Mouse (Mus musculus): ENCODE data around the gene Rnpepl1. TPM values are rescaled to one million over a fixed set of nuclear protein-coding genes. Genes with fewer than 3 reads are reported as not detected.
A peak's percentile ranks its signal among the peaks of the same experiment; 100 is the strongest.

The Rnpepl1 gene
- polyA plus RNA-seq, 1 experiment from 2014 or later: 33.9 TPM

DNA sequence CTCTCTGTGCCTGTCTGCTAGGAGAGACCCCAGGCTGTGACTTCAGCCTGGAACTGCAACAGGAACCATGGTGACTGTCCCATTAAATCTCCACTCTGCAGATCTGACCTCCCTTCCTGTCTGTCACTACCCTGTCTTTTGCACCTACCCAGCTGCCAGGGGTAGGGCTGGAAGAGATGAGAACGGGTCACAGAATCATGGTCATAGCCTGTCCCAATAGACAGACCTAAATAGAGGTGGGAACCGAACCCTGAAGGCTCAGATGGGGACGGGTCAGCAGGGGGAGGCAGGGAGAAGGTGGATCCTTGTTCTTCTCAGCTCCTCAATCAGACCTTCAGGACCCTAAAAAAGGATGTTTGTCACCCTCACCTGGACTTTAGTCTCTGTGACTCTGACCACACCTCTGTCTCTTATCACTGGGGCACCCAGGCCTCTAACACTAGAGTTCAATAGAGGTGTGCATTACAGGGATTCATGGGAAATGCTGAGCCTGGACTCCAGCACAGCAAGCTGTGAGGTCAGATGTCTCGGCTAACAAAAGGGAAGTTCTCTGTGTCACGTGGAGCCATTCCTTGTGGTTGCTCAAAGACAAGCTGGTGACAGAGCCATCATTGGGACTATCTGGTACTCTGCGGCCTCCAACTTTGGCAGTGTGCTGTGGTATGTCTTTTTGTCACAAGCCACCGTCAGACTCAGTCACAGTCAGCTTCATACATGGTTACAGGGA lies 10.1 kb downstream of the Rnpepl1 start:
- no peak overlapping the region for H3K4me3 ChIP-seq (ENCODE audit: low read depth, low read length)
- no peaks in the 10 kb centered on the region for H3K4me1 ChIP-seq (ENCODE audit: control insufficient read depth, insufficient read depth, low read length)
- peaks cover 56% of the 10 kb centered on the region for H3K36me3 ChIP-seq (ENCODE audit: control insufficient read depth, insufficient read depth, low read length)
- no peak overlapping the region for H3K27ac ChIP-seq (replicated peaks; ENCODE audit: low read depth, low read length)
- no peak overlapping the region for H3K4me2 ChIP-seq (ENCODE audit: low read depth, low read length)
- H3K27me3 ChIP-seq (replicated peaks; ENCODE audit: control insufficient read depth, insufficient read depth, low read length): no peaks in the 10 kb centered on the region
- no peak overlapping the region for H3K9ac ChIP-seq (ENCODE audit: low read depth, low read length)
- ATAC-seq (ENCODE audit: low read depth): no peak
- 84% methylated on average over 7 of the region's 7 CpGs for WGBS
- no peak for DNase-seq (ENCODE audit: low spot score)
- H3K9me3 ChIP-seq (ENCODE audit: control insufficient read depth, low read length): no peaks in the 10 kb centered on the region

DNA sequence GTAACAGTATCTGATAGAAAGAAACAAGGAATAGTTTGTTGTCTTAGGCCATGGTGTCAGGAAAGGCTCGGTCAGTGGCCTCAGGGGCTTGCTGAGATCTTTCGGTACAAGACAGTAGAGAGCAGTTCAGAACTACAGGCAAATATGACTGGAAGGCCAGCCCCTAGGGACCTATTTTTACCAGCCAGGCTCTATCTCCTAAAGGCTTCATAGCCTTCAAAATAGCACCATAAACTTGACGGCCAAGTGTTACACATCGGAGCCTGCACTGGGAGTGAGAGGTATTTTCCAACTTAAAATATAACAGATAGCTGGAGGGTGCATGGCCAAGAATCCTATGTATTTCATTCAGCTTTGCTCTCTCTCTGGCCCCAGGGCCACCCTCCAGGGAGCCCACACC lies 10.9 kb downstream of the Rnpepl1 start:
- 87% methylated on average over 4 of the region's 4 CpGs for WGBS
- ATAC-seq (ENCODE audit: low read depth): no peak

DNA sequence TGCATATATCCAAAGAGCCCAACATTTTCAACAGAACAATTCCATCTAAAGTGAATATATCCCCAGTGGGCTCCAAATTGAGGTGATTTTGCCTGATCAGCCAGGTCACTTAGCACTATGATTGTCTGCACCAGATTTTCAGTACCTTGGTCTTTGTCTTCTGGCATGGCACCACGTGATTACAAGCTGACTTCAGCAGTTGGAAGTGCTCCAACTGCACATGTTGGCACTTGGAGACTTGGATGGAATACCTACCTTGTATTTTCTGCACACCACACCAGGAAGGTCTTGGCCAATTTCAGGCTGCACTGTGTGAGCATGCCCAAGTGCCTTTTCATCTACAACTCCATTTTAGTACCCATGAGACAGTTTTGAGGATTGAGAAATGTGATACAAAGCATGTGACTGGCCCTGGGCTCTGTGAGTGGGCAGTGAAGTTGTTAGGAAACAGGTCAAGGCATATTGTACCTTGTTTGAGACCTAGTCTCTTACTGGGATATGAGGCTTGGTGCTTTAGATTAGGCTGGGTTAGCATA lies 19.7 kb downstream of the Rnpepl1 start:
- Histone ChIP-seq H3K9ac (ENCODE audit: low read depth, low read length) (no peak overlapping the region), H3K27me3 (replicated peaks; ENCODE audit: control insufficient read depth, insufficient read depth, low read length) (no peaks in the 10 kb centered on the region), H3K36me3 (ENCODE audit: control insufficient read depth, insufficient read depth, low read length) (no peaks in the 10 kb centered on the region), H3K9me3 (ENCODE audit: control insufficient read depth, low read length) (peaks cover 15% of the 10 kb centered on the region; the same call in 1 of the 2 replicates), H3K4me3 (ENCODE audit: low read depth, low read length) (no peak overlapping the region), H3K4me2 (ENCODE audit: low read depth, low read length) (no peak overlapping the region), H3K27ac (replicated peaks; ENCODE audit: low read depth, low read length) (no peak overlapping the region), H3K4me1 (ENCODE audit: control insufficient read depth, insufficient read depth, low read length) (0 out of 2 replicates have a peak, but pooled peaks cover 6% of the 10 kb centered on the region)
- DNase-seq (ENCODE audit: low spot score): no peak
- 25% methylated on average over 1 of the region's 1 CpGs for WGBS
- no peak for ATAC-seq (ENCODE audit: low read depth)

More for the DNA sequence above, 10.9 kb downstream of the Rnpepl1 start:
- no peaks in the 10 kb centered on the region for H3K27me3 ChIP-seq (replicated peaks; ENCODE audit: control insufficient read depth, insufficient read depth, low read length)
- H3K36me3 ChIP-seq (ENCODE audit: control insufficient read depth, insufficient read depth, low read length): peaks cover 48% of the 10 kb centered on the region
- no peaks in the 10 kb centered on the region for H3K9me3 ChIP-seq (ENCODE audit: control insufficient read depth, low read length)
- no peak for DNase-seq (ENCODE audit: low spot score)
- H3K4me2 ChIP-seq (ENCODE audit: low read depth, low read length): no peak overlapping the region
- no peaks in the 10 kb centered on the region for H3K4me1 ChIP-seq (ENCODE audit: control insufficient read depth, insufficient read depth, low read length)
- H3K4me3 ChIP-seq (ENCODE audit: low read depth, low read length): no peak overlapping the region
- H3K9ac ChIP-seq (ENCODE audit: low read depth, low read length): no peak overlapping the region
- no peak overlapping the region for H3K27ac ChIP-seq (replicated peaks; ENCODE audit: low read depth, low read length)

DNA sequence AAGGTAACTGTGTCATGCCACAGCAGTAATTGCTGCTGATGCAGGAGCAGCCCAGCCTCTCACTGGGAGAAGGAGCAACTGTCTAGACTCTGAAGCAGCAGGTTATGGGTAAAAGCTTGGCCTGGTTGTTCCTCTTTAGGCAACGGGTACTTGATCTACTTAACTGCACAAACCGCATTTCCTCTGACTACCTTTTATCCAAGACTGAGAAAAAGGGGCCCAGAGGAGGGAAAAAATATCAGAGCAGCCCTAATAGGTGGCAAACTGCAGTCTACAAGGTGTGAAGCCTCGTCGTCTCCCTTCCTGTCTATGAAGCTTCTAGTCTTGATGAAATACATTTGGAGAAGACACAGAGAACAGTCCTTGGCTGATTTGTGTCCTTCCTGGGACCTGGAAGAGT lies 23.0 kb downstream of the Rnpepl1 start:
- H3K27me3 ChIP-seq (replicated peaks; ENCODE audit: control insufficient read depth, insufficient read depth, low read length): no peaks in the 10 kb centered on the region
- H3K4me1 ChIP-seq (ENCODE audit: control insufficient read depth, insufficient read depth, low read length): 0 out of 2 replicates have a peak, but pooled peaks cover 14% of the 10 kb centered on the region
- peak overlapping the region; percentile 87 for H3K4me3 ChIP-seq (ENCODE audit: low read depth, low read length)
- peaks cover 13% of the 10 kb centered on the region; the same call in 1 of the 2 replicates for H3K36me3 ChIP-seq (ENCODE audit: control insufficient read depth, insufficient read depth, low read length)
- no peak for DNase-seq (ENCODE audit: low spot score)
- no peak for ATAC-seq (ENCODE audit: low read depth)
- WGBS: 81% methylated on average over 4 of the region's 4 CpGs
- H3K27ac ChIP-seq (replicated peaks; ENCODE audit: low read depth, low read length): peak overlapping the region; percentile 97
- peak overlapping the region; percentile 57 for H3K4me2 ChIP-seq (ENCODE audit: low read depth, low read length)
- H3K9ac ChIP-seq (ENCODE audit: low read depth, low read length): peak overlapping the region; percentile 83
- peaks cover 15% of the 10 kb centered on the region; the same call in 1 of the 2 replicates for H3K9me3 ChIP-seq (ENCODE audit: control insufficient read depth, low read length)

DNA sequence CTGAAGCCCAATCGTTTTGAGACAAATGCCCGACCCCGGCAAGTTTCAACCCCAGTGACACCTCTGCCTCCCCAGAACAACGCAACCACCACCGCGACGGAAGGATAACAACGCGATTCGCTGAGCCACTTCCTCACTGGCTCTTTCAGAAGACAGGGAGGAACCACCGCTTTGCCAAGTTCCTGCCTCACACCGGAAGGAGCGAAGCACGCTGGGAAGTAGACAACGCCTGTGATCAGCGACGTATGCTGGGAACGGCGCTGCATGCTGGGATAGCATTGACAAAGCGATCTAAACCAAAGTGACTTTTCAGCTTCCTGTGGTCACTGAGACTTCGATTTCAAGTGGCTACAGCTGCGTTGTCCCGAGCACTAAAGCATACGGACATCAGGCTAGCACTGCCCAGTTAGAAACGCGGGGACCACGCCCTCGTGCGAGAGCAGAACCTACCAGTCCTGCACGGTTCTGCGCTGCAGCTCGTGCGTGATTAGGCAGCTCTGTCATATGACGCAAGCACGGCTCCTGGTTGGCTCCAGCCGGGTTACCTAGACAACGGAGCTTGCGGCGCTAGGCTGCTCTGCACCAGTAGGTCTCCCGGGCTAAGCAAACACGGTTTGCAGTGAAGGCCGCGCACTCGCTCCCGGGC lies 23.7 kb downstream of the Rnpepl1 start, which contains the start of gene Capn10:
Gene Capn10, plus strand, starts transcription at position 195 of the 646 bp plus-strand sequence.
- H3K36me3 ChIP-seq (ENCODE audit: control insufficient read depth, insufficient read depth, low read length): peaks cover 20% of the 10 kb centered on the region
- H3K4me3 ChIP-seq (ENCODE audit: low read depth, low read length): peak within 1 kb of the TSS; percentile 87
- 0 out of 2 replicates have a peak, but pooled peaks cover 14% of the 10 kb centered on the region for H3K4me1 ChIP-seq (ENCODE audit: control insufficient read depth, insufficient read depth, low read length)
- H3K9ac ChIP-seq (ENCODE audit: low read depth, low read length): peak within 1 kb of the TSS; percentile 83
- ATAC-seq (ENCODE audit: low read depth): peak; percentile 100
- DNase-seq (ENCODE audit: low spot score): peak; percentile 99
- no peaks in the 10 kb centered on the region for H3K27me3 ChIP-seq (replicated peaks; ENCODE audit: control insufficient read depth, insufficient read depth, low read length)
- H3K4me2 ChIP-seq (ENCODE audit: low read depth, low read length): peak within 1 kb of the TSS; percentile 57
- WGBS: under 1% methylated on average over 45 of the region's 45 CpGs
- H3K27ac ChIP-seq (replicated peaks; ENCODE audit: low read depth, low read length): peak within 1 kb of the TSS; percentile 97
- H3K9me3 ChIP-seq (ENCODE audit: control insufficient read depth, low read length): peaks cover 15% of the 10 kb centered on the region; the same call in 1 of the 2 replicates

DNA sequence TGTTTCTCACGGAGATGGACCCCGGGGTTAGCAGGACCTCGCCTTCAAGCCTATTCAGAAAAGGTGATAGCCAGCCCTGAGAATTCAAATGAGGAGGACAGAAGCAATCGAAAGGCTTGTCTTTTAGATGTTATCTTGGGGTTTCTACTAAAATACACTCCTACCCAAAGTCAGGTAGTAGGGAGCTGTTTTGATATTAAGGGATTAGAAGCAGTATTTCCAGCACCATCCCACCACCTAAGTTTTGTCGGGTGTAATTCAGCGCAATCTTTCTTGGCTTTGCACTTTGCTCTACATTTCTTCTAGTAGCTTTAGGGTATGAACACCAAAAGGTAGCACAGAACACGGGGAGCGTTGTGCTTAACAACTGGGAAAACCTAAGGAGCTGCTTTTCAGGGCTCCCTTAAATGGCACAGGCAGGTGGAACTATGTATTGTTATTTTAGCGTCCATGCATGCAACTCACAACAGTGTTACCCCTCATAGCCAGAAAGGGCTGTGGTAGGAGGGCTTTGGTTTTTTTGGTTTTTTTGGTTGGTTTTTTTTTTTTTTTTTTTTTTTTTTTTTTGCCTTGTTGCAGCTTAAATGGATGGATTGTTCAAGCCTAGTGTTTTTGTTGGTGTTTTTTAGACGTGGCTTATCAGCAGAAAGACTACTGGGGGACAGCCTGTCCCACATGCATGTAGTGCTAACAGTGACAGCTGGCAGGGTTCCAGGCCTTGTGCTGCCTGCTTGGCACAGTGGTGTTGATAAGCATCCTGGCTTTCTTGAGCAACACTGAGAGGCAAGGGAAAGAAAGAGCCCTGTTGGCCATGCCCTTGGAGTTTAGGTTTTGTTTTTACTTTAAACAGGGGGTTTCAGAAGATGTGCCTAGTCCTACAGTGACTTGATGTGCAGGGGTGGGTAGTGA lies 24.7 kb downstream of the Rnpepl1 start:
- peak overlapping the region; percentile 97; the same call in 1 of the 2 replicates for H3K27ac ChIP-seq (replicated peaks; ENCODE audit: low read depth, low read length)
- 0 out of 2 replicates have a peak, but pooled peaks cover 14% of the 10 kb centered on the region for H3K4me1 ChIP-seq (ENCODE audit: control insufficient read depth, insufficient read depth, low read length)
- no peak for ATAC-seq (ENCODE audit: low read depth)

DNA sequence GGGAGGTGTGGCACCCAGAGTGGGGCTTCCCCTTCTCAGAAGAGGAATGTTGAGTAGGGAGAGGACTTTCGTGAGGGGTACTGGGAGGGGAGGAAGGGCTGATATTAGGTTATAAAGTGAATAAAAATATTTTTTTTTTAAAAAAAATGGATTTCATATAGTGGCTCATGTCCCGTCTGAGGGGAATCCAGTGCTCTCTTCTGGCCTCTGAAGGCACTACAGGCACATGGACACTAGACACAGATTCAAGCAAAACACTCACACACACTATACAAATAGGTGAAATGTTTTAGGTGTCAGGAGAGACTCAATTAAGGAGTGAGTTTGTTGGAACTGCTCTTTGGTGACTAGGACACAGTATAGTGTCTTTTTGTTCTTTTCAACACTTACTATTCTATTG lies 25.4 kb downstream of the Rnpepl1 start:
- Histone ChIP-seq H3K27ac (replicated peaks; ENCODE audit: low read depth, low read length) (no peak overlapping the region), H3K27me3 (replicated peaks; ENCODE audit: control insufficient read depth, insufficient read depth, low read length) (no peaks in the 10 kb centered on the region), H3K9ac (ENCODE audit: low read depth, low read length) (peak overlapping the region; percentile 83), H3K9me3 (ENCODE audit: control insufficient read depth, low read length) (peaks cover 15% of the 10 kb centered on the region; the same call in 1 of the 2 replicates), H3K4me1 (ENCODE audit: control insufficient read depth, insufficient read depth, low read length) (0 out of 2 replicates have a peak, but pooled peaks cover 14% of the 10 kb centered on the region), H3K36me3 (ENCODE audit: control insufficient read depth, insufficient read depth, low read length) (peaks cover 34% of the 10 kb centered on the region), H3K4me3 (ENCODE audit: low read depth, low read length) (peak overlapping the region; percentile 87; the same call in 1 of the 2 replicates), H3K4me2 (ENCODE audit: low read depth, low read length) (peak overlapping the region; percentile 57)
- WGBS: 72% methylated on average over 2 of the region's 2 CpGs
- no peak for ATAC-seq (ENCODE audit: low read depth)
- no peak for DNase-seq (ENCODE audit: low spot score)

More for the DNA sequence above, 24.7 kb downstream of the Rnpepl1 start:
- peak overlapping the region; percentile 83 for H3K9ac ChIP-seq (ENCODE audit: low read depth, low read length)
- H3K27me3 ChIP-seq (replicated peaks; ENCODE audit: control insufficient read depth, insufficient read depth, low read length): no peaks in the 10 kb centered on the region
- peaks cover 29% of the 10 kb centered on the region for H3K36me3 ChIP-seq (ENCODE audit: control insufficient read depth, insufficient read depth, low read length)
- H3K4me2 ChIP-seq (ENCODE audit: low read depth, low read length): peak overlapping the region; percentile 57
- 13% methylated on average over 10 of the region's 10 CpGs for WGBS
- peak overlapping the region; percentile 87 for H3K4me3 ChIP-seq (ENCODE audit: low read depth, low read length)
- peaks cover 15% of the 10 kb centered on the region; the same call in 1 of the 2 replicates for H3K9me3 ChIP-seq (ENCODE audit: control insufficient read depth, low read length)
- DNase-seq (ENCODE audit: low spot score): peak; percentile 35
